Mouse (Mus musculus) stomach, postnatal 0 days (tissue): Measurements from ENCODE around the gene Nrp2. TPM values are rescaled to one million over a fixed set of nuclear protein-coding genes. Genes with fewer than 3 reads are reported as not detected.

Experiments
- ATAC-seq: fragments of 200-750 bp; cut with Nextera tagmentation; 2 replicates; pipeline ENCODE4 v1.8.0; 2017; ENCODE audit not compliant: low FRiP score, low TSS enrichment
- DNase-seq: peaks from one replicate; pipeline ENCODE4 v3.0.0-alpha.2; 2016; ENCODE audit warnings: low spot score
- H3K27ac ChIP-seq: fragments of 300-500 bp; sonication (generic); replicated peaks from 2 replicates; pipeline ENCODE4 v1.5.1; 2014; ENCODE audit warnings: mild to moderate bottlenecking, control low read depth
- H3K27me3 ChIP-seq: fragments of 300-500 bp; sonication (generic); 2 replicates; pipeline ENCODE4 v1.6.1; 2014; ENCODE audit warnings: low read length; ENCODE audit not compliant: control insufficient read depth, insufficient read depth
- H3K36me3 ChIP-seq: fragments of 300-500 bp; sonication (generic); 2 replicates; pipeline ENCODE4 v1.6.1; 2014; ENCODE audit warnings: low read length, mixed read lengths; ENCODE audit not compliant: control insufficient read depth, insufficient read depth
- H3K4me1 ChIP-seq: fragments of 300-500 bp; sonication (generic); replicated peaks from 2 replicates; pipeline ENCODE4 v1.6.1; 2014; ENCODE audit warnings: antibody characterized with exemption; ENCODE audit not compliant: control insufficient read depth, insufficient read depth
- H3K4me2 ChIP-seq: fragments of 300-500 bp; sonication (generic); replicated peaks from 2 replicates; pipeline ENCODE4 v1.6.1; 2014; ENCODE audit warnings: low read depth, mild to moderate bottlenecking, control low read depth, moderate library complexity
- H3K4me3 ChIP-seq: fragments of 300-500 bp; sonication (generic); 2 replicates; pipeline ENCODE4 v1.5.1; 2014; ENCODE audit warnings: low read depth, low read length, control low read depth
- H3K9ac ChIP-seq: fragments of 300-500 bp; sonication (generic); 2 replicates; pipeline ENCODE4 v1.6.1; 2014; ENCODE audit warnings: mild to moderate bottlenecking, low read length, control low read depth, mixed read lengths
- H3K9me3 ChIP-seq: fragments of 300-500 bp; sonication (generic); 2 replicates; pipeline ENCODE4 v1.6.1; 2016; ENCODE audit warnings: low read length; ENCODE audit not compliant: control insufficient read depth
- CTCF ChIP-seq: IDR thresholded peaks from 2 replicates; pipeline ENCODE4 v1.5.1; 2016; ENCODE audit warnings: antibody characterized with exemption, low read depth, mild to moderate bottlenecking, moderate library complexity
- EP300 ChIP-seq: optimal IDR thresholded peaks from 2 replicates; pipeline ENCODE3; 2016; ENCODE audit warnings: antibody characterized with exemption
- WGBS: fragments of 180-500 bp; shearing (Covaris S2); extraction: QIAGEN DNeasy Blood & Tissue Kit; methylation state at CpG from one replicate; pipeline ENCODE4 v1.1.7; 2014; 5-methylcytosine and 5-hydroxymethylcytosine counted together
- polyA plus RNA-seq: library from polyadenylated mRNA; unstranded; fragments of >200 nt; fragmentation: Nextera tagmentation; extraction: Ambion mirVana; gene quantifications from 2 replicates; pipeline ENCODE4 v1.2.1, GENCODE M21; 2015

Nrp2 gene
- polyA plus RNA-seq = 10.2 TPM in 2 replicates

DNA sequence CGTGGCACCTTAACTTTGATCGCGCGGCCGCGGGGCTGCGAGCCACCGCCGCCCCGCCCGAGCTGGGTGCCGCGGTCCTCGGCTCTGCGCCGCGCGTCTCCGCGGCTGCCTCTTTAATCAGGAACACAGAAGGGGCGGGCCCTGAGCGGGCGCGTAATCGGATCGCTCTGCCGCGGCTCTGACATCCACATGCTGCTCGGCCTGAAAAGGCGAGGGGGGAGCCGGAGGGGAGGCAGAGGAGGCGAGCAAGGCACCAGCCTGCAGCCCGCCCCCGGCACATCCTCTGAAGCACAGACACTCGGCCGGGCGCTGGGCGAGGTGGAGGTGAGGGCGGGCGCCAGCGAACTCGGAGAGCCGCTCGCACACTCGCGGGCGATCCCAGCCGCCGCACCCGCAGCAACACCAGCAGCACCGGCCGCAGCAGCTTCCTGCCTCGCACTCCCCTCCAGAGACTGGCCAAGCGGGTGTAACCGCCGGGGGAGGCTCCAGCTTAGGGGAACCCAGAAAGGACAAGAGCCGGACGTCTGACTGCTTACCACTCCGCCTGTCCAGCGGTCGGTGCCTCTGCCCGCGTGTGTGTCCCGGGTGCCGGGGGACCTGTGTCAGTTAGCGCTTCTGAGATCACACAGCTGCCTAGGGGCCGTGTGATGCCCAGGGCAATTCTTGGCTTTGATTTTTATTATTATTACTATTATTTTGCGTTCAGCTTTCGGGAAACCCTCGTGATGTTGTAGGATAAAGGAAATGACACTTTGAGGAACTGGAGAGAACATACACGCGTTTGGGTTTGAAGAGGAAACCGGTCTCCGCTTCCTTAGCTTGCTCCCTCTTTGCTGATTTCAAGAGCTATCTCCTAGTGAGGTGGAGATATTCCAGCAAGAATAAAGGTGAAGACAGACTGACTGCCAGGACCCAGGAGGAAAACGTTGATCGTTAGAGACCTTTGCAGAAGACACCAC is at the start of gene Nrp2:
TSS of gene Nrp2 (plus strand) at position 128 of the 959 bp plus-strand sequence.
- DNase-seq (peak; percentile 82), ATAC-seq (peak; percentile 77)
- H3K4me3 ChIP-seq = peak within 1 kb of the TSS; percentile 72
- H3K4me2 ChIP-seq = peak within 1 kb of the TSS; percentile 98
- H3K9me3 ChIP-seq = no peaks in the 10 kb centered on the region
- H3K36me3 ChIP-seq = no peaks in the 10 kb centered on the region
- peak within 1 kb of the TSS; percentile 75 for H3K9ac ChIP-seq
- H3K4me1 ChIP-seq = no peaks in the 10 kb centered on the region
- H3K27me3 ChIP-seq = no peaks in the 10 kb centered on the region
- peak within 1 kb of the TSS; percentile 88 for H3K27ac ChIP-seq
- no peak for TF ChIP-seq EP300
- no peak for TF ChIP-seq CTCF
- WGBS = 1% methylated on average over 66 of the region's 76 CpGs

GRCm38 (mm10) chr1:62654436-62654835 is 48.6 kb upstream of the Nrp2 start:
- TF ChIP-seq CTCF = no peak
- TF ChIP-seq EP300 = no peak
- no peak overlapping the region for H3K4me3 ChIP-seq
- H3K9ac ChIP-seq = no peak overlapping the region
- no peaks in the 10 kb centered on the region for H3K4me1 ChIP-seq
- no peaks in the 10 kb centered on the region for H3K36me3 ChIP-seq
- ATAC-seq (no peak), DNase-seq (no peak)
- no peak overlapping the region for H3K27ac ChIP-seq
- 74% methylated on average over 6 of the region's 6 CpGs for WGBS
- H3K27me3 ChIP-seq = no peaks in the 10 kb centered on the region
- no peak overlapping the region for H3K4me2 ChIP-seq
- H3K9me3 ChIP-seq = no peaks in the 10 kb centered on the region

DNA sequence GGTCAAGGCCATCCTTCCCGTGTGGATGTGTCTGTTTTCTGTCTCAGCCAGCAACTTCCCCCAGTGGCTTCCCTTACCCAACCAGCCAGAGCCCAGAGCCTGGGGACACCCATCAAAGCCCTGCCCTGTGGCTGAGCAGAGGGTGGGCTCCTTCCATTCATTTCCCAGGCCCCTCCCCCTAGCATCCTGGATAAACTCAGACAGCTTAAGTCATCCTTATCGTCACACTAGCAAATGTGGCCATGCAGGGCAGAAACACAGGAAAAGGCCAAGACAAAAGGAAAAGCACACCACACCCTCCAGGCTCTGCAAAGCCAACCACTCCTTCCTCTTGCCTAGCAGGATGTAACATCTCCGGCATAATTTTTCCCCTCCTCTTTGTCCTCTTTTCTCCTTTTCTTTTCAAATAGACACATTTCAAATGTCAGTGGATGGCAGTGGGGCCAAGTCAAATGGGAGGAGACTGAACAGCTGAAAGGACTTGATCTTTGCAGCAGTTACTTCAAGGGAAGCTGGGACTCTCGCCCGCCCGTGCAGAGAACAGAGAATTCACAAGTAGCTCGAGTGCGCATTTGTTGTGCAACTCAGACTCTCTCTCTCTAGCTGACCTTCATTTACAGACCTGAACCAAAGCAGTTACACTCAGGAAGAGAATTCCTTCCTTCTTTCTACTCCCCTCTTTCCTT is 38.0 kb upstream of the Nrp2 start:
- H3K4me2 ChIP-seq = peak overlapping the region; percentile 17; the same call in 1 of the 2 replicates
- no peak for ATAC-seq
- TF ChIP-seq EP300 (no peak), CTCF (no peak)
- H3K4me1 ChIP-seq = no peaks in the 10 kb centered on the region
- no peaks in the 10 kb centered on the region for H3K9me3 ChIP-seq
- H3K36me3 ChIP-seq = no peaks in the 10 kb centered on the region
- 37% methylated on average over 8 of the region's 8 CpGs for WGBS
- no peak for DNase-seq
- H3K4me3 ChIP-seq = no peak overlapping the region
- H3K27ac ChIP-seq = peak overlapping the region; percentile 9; the same call in 1 of the 2 replicates
- no peak overlapping the region for H3K9ac ChIP-seq
- no peaks in the 10 kb centered on the region for H3K27me3 ChIP-seq

DNA sequence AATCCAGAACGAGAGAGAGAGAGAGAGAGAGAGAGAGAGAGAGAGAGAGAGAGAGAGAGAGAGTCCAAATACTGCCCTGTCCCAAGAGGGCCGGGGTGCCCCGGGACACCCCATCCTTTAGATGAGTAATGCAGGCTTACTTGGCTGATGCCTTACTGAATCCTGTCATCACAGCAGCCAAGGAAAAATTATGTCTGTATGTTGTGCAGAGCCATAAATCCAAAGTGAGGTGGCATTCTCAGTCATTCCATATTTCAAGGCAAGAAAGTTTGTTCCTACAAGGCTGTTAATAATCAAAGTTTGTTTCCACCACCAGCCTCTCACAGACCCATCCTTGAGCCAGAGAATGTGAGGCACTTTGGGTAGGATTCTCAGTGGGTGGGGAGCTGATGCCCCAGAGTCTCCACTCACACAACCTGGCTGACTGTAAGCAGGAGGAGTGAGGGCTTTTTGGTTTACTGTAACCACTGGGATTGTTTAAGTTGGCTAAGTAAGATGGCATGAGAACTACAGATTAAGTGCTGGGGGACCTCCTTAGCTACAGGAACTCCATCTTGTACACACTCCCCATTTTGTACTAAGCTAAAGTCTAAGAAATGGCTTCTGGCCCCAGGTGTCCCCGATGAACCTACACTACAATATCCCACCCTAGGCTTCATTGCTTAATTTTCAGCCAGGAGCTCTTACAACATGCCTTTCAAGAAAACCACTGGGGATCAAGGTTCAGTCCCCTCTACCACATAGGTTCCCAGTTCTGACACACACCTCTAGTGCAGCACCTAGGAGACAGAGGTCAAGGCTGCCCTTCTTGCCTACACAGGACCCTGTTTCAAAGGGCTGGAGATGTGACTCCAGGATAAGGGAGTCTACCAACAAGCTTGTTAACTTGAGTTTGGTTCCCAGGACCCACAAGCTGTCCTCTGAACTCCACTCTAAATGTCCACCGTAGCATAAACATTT is 37.0 kb upstream of the Nrp2 start:
- Histone ChIP-seq H3K27ac (no peak overlapping the region), H3K4me1 (no peaks in the 10 kb centered on the region), H3K9ac (no peak overlapping the region), H3K36me3 (no peaks in the 10 kb centered on the region), H3K4me3 (no peak overlapping the region), H3K9me3 (no peaks in the 10 kb centered on the region), H3K27me3 (no peaks in the 10 kb centered on the region), H3K4me2 (no peak overlapping the region)
- TF ChIP-seq CTCF (no peak), EP300 (no peak)
- DNase-seq (no peak), ATAC-seq (no peak)
- 59% methylated on average over 5 of the region's 5 CpGs for WGBS

- no peak overlapping the region for H3K27ac ChIP-seq
- WGBS = 72% methylated on average over 5 of the region's 5 CpGs
- H3K9ac ChIP-seq = no peak overlapping the region
- TF ChIP-seq CTCF = no peak
- no peak for TF ChIP-seq EP300
- H3K36me3 ChIP-seq = no peaks in the 10 kb centered on the region
- no peaks in the 10 kb centered on the region for H3K27me3 ChIP-seq
- ATAC-seq (no peak), DNase-seq (no peak)
- no peak overlapping the region for H3K4me3 ChIP-seq
- no peaks in the 10 kb centered on the region for H3K9me3 ChIP-seq
- no peak overlapping the region for H3K4me2 ChIP-seq
- H3K4me1 ChIP-seq = no peaks in the 10 kb centered on the region
Measured at GRCm38 (mm10) chr1:62666780-62667179, 36.3 kb upstream of the Nrp2 start.
